Mouse (Mus musculus) frontal cortex, adult 2 months (tissue): ENCODE results near the gene Psmc5. TPM values are rescaled to one million over a fixed set of nuclear protein-coding genes. Genes with fewer than 3 reads are reported as not detected.
A peak's percentile ranks its signal among the peaks of the same experiment; 100 is the strongest.
"Not testable (repeated sequence)": the region's sequence is repeated elsewhere in the genome, so short reads cannot be mapped to it uniquely, and the experiment has no call there.

Source experiments
- DNase-seq, 2 experiments: peaks; one replicate each; pipeline ENCODE4 v3.0.0; 2022; ENCODE audit warnings: low spot score in 1 of 2; ENCODE audit errors: extremely low spot score in 1 of 2
- polyA plus RNA-seq: library from polyadenylated mRNA; depleted of rRNA; stranded (reverse); fragments of >200 nt; gene quantifications from 2 replicates; pipeline ENCODE4 v1.2.3, GENCODE M21; 2012; rRNA removed

Psmc5 gene
- 229 and 247 TPM in 2 replicates for polyA plus RNA-seq

DNA sequence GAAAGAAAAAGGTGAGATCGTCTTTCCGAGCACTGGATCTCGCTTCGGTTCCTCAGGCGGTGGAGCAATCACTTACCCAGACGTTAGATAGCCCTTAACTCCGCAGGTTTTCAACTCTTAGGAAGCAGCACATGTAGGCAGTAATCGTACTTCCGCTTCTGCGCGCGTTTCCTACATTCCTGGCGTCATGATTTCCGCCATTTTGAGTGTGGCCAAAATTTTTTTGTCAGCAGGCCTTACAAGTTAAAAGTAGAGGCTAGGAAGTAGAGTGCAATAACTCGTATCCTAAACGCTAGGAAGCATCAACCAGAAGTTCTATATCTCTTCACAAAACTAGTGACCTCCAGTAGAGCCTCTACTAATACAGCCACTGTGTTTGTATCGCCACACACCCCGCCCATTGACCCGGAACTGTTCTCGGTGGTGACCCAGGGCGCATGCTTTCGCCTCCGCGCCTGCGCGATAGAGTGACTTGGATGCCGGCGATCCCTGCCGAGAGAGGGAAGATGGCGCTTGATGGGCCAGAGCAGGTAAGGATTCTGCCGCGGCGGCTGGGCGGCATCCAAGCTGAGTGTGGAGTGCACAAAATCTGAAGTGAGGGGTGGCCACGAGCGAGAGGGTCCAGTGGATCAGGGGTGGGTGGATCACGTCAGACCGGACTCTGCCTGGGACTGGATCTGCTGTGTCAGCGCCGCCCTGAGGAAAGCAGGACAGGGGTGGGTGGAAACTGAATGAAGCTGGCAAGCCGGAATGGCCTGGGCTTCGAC is at the start of gene Psmc5, which contains the start of gene Ftsj3:
Gene Psmc5 (plus strand): TSS at position 470 of the 767 bp plus-strand sequence.
Gene Ftsj3 (minus strand): TSS at position 395 of the 767 bp plus-strand sequence.
- peak; percentile 92 to 99 for DNase-seq

DNA sequence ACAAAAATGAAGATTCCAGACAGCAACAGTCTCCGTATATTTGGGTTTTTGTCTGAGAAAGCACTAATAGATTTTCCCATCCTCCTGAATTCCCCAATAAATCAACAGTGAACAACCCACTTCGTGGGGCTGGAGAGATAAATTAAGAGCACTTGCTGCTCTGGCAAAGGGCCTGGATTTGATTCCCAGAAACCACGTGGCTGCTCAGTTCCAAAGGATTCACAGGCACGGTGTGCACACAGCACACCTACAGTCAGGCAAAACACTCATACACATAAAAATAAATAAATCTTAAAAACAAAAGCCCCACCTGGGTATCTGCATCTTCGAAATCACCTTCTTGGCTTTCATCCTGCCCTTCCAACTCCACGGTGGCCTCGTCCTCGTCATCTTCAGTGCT is 43.2 kb upstream of the Psmc5 start:
- DNase-seq: no peak

- no peak for DNase-seq
Observed at GRCm38 (mm10) chr11:106214856-106215255, 41.1 kb upstream of the Psmc5 start.

GRCm38 (mm10) chr11:106215450-106215859 is 40.5 kb upstream of the Psmc5 start:
- DNase-seq: no peak

DNA sequence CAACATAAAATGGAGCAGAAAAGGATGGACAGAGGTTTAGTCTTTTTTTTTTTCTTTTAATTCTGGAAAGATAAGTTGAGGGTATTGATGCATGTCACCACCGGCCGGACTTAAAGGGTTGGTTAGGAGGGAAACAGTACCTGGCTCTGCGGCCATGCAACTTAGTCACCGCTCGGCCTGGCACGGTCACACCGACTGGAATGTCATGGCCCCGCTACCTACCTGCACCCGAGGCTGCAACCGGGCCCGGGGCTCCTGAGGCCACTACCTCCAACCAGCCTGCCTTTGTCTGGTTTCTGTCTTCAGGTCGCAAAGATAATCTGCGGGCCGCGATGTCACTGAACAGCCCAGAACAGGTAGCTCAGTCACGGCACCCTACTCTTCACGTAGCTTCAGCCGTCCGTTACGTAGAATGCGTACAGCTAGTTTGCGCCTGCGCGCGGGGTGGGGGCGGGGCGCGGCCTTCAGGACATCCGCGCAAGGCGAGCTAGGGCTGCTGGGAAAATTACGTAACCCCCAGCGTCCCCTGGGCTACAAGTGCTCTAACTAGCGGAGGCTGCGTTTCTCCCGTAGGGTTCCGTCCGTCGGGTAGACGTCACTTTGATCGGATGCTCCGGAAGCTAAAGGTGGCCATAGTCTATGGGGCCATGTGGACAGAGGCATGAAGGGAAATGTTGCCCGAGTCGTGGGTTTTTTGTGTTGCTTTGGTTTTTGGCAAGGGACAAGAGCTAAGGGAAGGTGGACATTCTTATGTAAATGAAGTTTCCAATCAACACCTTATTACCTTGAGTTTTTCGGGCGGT is 39.8 kb upstream of the Psmc5 start, which contains the start of gene Ccdc47:
Gene Ccdc47 (minus strand): TSS at position 418 of the 803 bp plus-strand sequence.
- peak; percentile 98 to 99 for DNase-seq

GRCm38 (mm10) chr11:106216730-106217490 is 39.0 kb upstream of the Psmc5 start, which contains the start of gene Ddx42:
Gene Ddx42, plus strand, starts transcription at chr11:106216926.
- DNase-seq: peak; percentile 83 to 93

DNA sequence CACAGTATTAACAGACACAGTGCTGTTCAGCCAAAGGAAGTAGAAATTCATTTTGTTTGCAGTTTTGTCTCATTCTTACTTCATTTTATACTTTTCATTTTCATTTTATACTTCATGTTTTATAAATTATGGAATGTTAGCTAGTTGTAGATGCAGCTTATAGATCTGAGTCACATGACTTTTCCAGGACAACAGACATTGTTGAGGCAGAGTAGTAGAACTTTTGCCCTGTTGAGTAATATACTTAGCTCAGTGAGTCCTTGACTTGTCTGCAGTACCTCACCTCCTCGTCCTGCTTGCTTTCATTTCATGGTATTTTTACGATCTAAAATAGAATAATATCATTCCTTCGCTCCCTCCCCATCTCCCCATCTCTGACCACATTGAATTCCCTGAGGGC is 35.4 kb upstream of the Psmc5 start:
- no peak for DNase-seq

DNA sequence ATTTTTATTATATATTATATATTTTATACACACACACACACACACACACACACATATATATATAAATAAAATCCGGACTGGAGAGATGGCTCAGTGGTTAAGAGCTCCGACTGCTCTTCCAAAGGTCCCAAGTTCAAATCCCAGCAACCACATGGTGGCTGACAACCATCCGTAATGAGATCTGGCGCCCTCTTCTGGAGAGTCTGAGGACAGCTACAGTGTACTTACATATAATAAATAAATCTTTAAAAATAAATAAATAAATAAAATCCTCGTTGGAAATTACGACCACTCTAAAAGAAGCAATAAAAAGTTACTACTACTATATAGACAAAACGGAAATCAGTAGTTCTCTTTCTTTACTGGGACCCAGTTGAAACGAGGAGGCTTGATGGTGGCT is 22.0 kb upstream of the Psmc5 start:
- not testable (repeated sequence) for DNase-seq

GRCm38 (mm10) chr11:106246834-106247233 is 9.1 kb upstream of the Psmc5 start:
- DNase-seq: no peak

- DNase-seq: no peak
Observed at GRCm38 (mm10) chr11:106249326-106249725, 6.6 kb upstream of the Psmc5 start.

- DNase-seq: no peak
Observed at GRCm38 (mm10) chr11:106254767-106255166, 1.2 kb upstream of the Psmc5 start.

GRCm38 (mm10) chr11:106255174-106255573 is 780 bp upstream of the Psmc5 start:
- DNase-seq: no peak

- peak in 1 of 2 experiments; percentile 61 for DNase-seq
Observed at GRCm38 (mm10) chr11:106256775-106257174, 821 bp downstream of the Psmc5 start.

- no peak for DNase-seq
Observed at GRCm38 (mm10) chr11:106260826-106261450, 5.0 kb downstream of the Psmc5 start.

- DNase-seq: no peak
Observed at GRCm38 (mm10) chr11:106263963-106264362, 8.0 kb downstream of the Psmc5 start.

DNA sequence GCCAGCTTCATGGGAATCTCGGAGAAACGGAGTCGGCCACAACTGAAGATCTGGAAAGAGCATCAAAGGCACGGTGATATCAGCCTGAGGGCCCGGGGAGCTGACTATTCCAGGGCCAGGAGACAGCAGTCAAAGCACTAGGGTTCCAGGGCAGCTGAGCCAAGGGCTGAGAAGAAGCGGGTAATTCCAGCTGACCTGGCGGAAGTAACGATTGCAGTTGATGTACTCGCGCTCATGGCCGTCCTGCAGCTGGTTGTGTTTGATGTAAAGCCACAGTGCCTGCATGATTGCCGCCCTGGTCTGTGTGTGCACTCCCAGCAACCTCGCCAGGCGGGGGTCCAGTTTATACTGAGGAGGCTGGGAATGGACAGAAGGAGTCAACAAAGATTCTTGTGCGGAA is 9.0 kb downstream of the Psmc5 start:
- no peak for DNase-seq

DNA sequence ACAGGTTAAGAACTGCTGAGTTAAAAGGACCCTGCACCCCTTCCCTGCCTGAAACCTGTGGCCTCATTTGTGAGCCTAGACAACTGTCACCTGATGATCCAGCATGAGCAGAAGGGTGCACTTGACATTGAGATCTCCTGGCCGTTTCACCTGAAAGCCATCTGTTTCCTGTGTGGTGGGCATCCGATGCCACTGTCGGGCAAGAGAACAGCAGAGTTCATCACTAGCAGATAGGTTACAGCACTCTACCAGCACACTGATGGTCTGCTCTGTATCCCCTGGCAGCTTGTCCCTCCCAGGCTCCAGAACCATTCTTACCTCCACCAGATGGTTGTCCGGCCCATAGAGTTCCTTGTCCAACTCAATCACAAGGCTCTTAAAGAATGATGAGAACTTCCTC is 9.6 kb downstream of the Psmc5 start:
- no peak for DNase-seq

GRCm38 (mm10) chr11:106266431-106266830 is 10.5 kb downstream of the Psmc5 start:
- DNase-seq: no peak

DNA sequence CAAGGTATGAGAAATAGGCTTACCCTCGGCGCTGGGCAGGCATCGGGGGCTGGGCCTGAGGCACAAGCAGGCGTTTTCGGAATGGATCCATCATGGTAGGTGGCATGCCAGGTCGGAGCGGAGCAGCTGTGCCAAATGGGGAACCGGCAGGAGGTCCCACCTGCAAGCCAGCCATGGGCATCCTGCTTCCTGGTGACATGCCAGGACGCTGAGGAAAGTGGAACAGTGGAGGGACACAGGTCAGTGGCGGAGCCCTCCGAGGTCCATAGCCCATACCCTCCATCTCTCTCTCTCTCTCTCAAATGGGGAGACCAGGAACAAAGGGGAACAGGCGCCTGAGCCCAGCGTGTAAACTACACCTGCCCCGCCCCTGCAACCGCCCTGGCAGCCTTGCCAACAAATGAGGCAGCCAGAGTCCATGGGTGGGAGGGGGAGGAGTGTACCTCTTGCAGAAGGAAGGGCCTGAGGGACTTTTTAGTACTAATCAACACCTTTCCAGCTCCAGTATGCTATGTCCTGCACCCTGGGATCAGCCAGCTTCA is 11.4 kb downstream of the Psmc5 start:
- DNase-seq: no peak

DNA sequence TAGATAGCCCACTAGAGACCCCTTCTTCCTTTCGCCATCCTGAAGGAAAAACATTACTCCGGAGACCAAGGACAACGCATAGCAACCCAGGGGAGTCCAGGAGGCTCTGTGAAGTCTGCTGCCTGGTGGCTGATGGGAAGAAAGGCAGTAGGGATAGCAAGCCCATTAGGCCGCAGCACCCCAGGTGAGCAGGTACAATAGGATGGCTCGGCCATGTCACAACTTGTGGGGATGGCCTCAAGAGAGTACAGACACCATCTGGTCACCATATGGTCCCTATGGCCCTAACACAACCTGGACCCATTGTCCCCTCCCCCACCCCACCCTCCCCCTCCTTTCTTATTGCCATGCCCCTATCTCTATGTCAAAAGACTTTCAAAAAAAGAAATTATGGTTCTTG is 11.9 kb downstream of the Psmc5 start:
- DNase-seq: no peak
